Mouse (Mus musculus) lung, adult 2 months (tissue): ENCODE measurements around the gene Nrbp1.

Source experiments
- CTCF ChIP-seq: fragments of 200-500 bp; IDR thresholded peaks from 2 replicates; pipeline ENCODE4 v1.5.1; 2011; ENCODE audit warnings: mild to moderate bottlenecking, low read length, control low read depth; ENCODE audit not compliant: insufficient read depth
- POLR2A ChIP-seq: fragments of 200-500 bp; IDR thresholded peaks from 2 replicates; pipeline ENCODE4 v1.6.1; 2011; ENCODE audit warnings: low read depth, mild to moderate bottlenecking, control low read depth, low read length, borderline replicate concordance; ENCODE audit errors: extremely low read depth

- TF ChIP-seq POLR2A (no peak), CTCF (no peak)
These were observed 48.4 kb upstream of the Nrbp1 start for GRCm38 (mm10) chr5:31192045-31192938.
